Mouse (Mus musculus) right cerebral cortex, postnatal 36 days (tissue): ENCODE results near the gene Scn10a.

Source experiments
- DNase-seq, 2 experiments: peaks; one replicate each; pipeline ENCODE4 v3.0.0; 2022; ENCODE audit warnings: low spot score in 2 of 2, mixed read lengths in 1 of 2

Scn10a gene

DNA sequence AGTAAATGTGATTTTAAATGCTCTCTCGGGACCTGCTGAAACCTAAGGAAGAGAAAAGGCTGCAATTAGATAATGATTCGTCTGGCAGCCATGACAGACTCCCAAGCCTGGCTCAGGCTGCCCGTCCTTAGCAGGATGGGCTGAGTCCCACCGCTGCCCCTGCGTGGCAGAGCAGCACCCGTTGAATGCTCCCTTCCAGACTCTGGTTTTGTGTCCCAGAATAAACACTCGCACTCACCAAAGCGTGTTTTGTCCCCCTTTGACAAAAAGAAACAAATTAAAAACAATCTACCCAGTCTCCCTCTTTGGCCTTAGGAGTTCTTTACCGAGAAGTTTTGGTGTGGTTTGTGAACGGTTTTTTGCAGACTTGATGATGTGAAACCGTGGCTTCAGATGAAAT lies at the start of gene Scn10a:
Scn10a (minus strand) TSS at position 101 of the 400 bp plus-strand sequence.
- no peak for DNase-seq

DNA sequence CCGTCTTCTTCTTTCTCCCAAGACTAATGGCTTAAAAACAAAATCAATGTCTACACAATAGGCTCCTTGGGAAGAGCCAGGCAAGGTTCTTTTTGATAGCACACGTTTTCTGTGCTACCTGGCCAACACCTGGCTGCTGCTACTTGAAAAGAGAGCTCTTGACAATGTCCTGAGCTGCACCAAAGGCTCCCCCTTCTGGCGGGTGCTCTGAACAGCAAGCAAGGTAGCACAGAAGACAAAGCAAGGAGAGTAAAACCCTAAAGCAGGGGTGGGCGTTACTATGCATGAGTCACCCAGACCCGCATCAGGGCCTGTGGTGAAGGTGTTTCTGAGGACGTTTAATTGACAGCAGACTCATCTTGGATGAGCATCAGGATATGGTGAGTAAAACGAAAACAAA lies 49.5 kb upstream of the Scn10a start:
- peak in 1 of 2 experiments; percentile 24 for DNase-seq

GRCm38 (mm10) chr9:119760226-119760625 lies 41.1 kb upstream of the Scn10a start:
- no peak for DNase-seq

DNA sequence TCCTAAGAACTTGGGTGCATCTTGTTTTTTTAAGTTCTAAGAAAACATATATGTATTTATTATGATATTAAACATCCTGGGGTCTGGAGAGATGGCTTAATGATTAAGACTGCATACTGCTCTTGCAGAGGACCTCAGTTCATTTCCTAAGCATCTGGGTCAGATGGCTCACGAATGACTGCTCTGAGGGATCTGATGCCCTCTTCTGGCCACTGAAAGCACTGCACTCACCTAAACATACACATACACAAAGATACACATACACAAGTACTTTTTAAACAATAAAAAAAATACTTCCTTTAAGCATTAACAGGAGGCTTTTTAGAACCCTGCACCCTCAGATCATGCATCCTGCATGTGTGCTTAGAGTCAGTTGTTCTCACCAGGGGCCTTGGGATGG lies 40.3 kb upstream of the Scn10a start:
- no peak for DNase-seq

GRCm38 (mm10) chr9:119751507-119751906 lies 32.4 kb upstream of the Scn10a start:
- peak in 1 of 2 experiments; percentile 6 for DNase-seq

- no peak for DNase-seq
These were observed 30.0 kb upstream of the Scn10a start for GRCm38 (mm10) chr9:119749112-119749511.

DNA sequence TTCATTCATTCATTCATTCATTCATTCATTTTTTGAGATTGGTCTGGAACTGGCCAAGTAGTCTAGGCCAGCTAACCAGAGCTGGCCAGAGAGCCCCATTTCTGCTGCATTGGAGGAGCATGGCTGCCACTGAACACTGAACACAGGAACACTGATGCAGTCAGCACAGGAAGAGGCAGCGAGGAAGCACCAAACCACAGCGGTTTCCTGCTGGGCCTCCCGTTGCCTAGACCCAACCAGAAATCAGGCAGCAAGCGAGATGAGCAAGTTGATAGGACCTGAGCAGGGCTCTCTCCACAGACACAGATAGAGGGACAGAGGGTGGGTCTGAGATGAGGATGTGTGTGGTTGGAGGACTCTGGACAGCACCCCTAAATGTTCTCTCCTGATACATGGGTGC lies 24.8 kb upstream of the Scn10a start:
- no peak for DNase-seq

DNA sequence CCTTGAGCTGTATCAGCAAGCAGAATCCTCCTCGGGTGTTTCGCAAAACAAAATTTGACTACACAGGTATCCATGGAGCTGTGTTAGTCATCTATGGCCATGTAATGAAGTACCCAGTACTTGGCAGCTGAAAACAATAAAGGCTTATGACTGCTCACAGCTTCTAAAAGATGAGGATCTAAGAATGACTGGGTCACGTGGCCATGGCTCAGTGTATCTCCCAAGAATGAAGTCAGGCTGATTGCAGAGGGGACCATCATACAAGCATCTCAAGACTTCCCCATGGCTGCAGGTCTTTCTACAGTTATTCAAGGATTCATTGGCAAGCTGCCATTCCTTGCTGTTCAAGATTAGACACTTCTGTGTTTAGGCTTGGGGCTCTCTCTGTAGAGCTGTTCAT lies 24.2 kb upstream of the Scn10a start:
- DNase-seq: no peak

- no peak for DNase-seq
These were observed 22.1 kb upstream of the Scn10a start for GRCm38 (mm10) chr9:119741101-119741786.

- no peak for DNase-seq
These were observed 9.4 kb upstream of the Scn10a start for GRCm38 (mm10) chr9:119728412-119729097.

DNA sequence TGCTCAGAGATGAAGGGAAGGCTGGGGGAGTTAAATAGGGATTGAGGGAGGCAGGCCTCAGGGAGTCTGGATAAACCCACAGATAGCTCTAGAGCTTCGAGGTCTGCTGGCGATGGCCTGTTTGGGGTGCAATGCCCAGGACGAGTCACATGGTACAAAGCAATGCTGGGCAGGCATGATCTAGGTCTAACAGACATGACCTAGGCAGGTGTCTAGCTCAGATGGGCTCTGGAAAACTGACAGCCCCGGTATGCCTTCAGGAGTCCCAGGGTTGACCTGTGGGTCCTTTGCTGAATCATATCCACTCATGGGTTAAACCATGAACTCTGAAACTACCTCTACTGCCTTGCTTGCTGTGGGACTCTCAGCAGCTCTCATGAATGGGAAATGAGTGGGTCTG lies 7.9 kb upstream of the Scn10a start:
- DNase-seq: no peak

- peak in 1 of 2 experiments; percentile 14 for DNase-seq
These were observed 6.3 kb upstream of the Scn10a start for GRCm38 (mm10) chr9:119725293-119725862.

DNA sequence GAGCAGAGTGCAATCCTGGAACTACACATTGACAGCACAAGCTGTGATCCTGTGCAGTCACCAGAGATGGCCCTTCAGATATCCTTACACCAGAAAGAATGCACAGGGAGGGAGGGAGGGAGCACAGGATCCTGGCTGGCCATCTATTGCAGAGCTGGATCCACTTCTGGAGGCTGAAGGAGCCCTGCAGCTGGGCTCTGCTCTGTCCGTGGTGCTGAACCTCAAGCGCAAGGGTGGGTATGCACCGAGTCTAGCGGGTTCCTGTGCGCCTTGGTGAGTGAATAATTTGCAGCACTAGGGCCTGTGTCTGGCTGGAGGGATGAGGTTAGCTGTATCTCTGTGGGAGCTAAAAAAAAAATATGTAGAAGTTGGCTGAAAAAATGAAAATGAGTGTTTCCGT lies 12.4 kb downstream of the Scn10a start:
- no peak for DNase-seq

DNA sequence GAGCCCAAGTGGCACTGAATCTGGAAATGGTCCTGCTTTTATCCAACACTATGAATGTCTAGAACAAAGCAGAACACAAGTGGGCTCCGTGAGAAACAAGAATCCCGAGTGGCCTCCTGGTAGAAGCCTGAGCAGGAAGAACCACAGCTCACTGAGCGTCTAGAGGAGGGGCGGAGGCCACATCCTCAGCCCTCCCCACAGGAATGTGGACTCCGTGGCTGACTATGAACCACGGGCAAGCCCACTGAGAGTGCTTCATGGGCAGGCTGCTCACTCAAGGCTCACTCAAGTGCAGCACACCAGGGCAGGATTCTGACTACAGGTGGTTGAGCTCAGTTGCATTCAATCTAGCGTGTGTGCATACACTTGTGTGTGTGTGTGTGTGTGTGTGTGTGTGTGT lies 27.6 kb downstream of the Scn10a start:
- DNase-seq: no peak

DNA sequence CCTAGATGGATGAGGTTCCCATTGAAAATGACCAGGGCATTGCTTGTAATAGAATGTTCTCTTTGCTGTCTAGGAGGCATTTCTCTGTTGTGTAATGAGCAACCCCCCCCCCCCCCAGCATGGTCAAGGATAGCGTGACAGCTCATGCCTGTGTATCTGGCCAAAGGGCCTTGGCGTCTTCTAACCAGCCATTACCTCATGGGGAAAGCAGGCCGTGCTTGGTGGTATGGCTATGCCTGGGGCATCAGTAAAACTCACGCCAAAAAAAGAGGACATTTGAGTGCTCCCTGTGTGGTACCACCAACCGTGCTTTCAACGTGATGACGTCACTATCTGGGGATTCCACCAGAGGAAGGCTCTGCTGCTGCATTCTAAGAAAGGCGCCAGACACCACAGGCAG lies 28.1 kb downstream of the Scn10a start:
- DNase-seq: no peak

GRCm38 (mm10) chr9:119687893-119688292 lies 31.2 kb downstream of the Scn10a start:
- no peak for DNase-seq

DNA sequence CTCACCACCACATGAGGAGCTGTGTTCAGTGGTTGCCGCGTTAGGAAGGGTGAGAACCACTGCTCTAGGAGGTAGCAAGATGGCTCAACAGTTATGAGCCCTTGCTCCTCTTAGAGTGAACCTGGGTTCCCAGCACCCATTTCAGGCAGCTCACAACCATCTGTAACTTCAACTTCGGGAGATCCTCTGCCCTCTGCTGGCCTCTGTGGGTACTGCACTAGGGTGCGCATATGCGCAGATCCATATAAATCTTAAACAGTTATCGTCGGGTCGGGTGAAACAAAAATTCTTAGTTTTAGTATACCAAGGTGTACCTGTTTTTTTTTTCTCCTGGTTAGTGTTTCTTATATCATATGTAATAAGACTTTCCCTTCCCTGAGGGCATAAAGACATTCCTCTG lies 32.9 kb downstream of the Scn10a start:
- DNase-seq: no peak

DNA sequence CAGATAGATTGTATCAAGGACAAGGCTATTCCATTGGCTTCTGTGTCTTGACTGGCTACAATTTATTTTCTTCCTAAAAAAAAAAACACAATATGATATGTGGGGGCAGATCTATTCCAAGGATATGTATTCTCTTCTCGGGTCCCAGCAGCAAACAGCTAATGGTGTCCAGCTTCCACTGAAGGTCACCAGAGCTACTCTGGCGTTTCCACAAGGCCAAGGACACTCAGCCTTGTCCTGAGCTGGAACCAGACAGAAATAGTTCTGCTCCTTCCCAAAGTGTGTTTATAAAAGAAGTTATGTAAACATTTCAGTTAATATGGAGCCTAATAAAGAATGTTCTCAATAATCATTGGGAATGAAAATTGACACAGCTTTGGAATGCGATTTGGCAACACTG lies 38.2 kb downstream of the Scn10a start:
- no peak for DNase-seq

DNA sequence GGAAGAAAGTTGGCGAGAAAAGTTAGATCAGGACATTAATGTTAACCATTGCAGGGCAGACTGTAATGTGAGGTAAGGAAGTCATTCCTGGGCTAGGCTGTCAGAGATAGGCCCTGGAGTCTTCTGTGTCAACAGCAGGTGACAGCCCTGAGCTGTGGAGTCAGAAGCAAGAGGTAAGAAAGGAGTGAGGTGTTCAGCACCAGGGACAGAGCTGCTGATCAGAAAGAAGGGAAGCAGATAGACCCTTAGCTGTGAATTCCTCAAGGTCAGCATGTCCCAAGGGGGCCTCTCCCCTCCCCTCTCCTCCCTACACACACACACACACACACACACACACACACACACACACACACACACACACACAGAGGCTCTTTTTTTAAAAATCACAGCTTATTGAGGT lies 55.0 kb downstream of the Scn10a start:
- DNase-seq: no peak

DNA sequence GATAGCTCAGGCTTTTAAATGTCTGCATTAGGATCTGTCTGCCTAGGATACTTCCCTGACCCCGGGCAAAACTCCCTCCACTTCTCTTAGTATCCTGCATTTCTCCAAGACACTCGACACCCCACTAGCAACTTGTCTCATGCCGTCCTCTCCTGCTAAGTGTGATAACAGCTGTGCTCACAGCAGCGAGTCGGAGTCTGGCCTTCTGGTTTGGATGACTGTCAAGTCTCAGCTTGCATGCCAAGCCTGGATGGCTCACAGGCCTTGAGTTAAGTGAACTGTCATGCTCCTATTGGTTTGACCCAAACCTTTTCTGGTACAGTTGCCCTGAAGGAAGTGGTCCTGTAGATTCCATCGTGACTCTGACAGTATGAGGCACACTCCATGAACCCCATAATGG lies 63.0 kb downstream of the Scn10a start:
- peak in 1 of 2 experiments; percentile 11 for DNase-seq

- DNase-seq: no peak
These were observed 65.4 kb downstream of the Scn10a start for GRCm38 (mm10) chr9:119653758-119654157.

DNA sequence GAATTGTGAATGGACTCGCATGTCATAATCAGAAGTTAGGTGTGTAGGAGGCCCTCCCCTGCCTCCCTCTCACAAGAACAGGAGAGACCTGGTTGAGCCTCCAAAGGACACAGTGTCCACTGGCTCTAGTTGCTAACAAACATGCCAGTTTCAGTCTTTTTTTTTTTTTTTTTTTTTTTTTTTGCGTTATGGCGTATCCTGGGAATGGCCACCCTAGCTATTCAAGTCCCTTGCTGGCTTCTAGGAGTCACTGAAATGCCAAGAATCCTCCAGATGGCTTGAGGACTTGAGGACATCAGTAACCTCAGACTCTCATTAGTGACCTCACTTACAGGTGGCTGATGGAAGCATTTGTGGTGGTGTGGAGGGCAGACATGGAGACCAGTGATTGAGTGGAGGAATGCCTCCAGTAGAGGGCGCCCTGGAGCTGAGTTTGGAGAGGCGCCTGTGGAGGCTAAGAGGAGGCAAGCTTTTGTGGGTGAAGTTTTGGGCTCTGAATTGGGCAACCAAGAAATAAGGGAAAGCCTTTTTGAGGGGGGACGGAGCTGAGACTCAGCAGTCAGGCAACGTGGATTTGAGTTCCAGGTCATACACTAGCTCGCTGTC lies 72.1 kb downstream of the Scn10a start:
- DNase-seq: peak; percentile 12 to 13

- DNase-seq: no peak
These were observed 77.1 kb downstream of the Scn10a start for GRCm38 (mm10) chr9:119641985-119642384.
